Mouse (Mus musculus) embryonic facial prominence, embryonic 12.5 days (tissue): ENCODE data around the gene 4930455H04Rik. TPM values are rescaled to one million over a fixed set of nuclear protein-coding genes. Genes with fewer than 3 reads are reported as not detected.

ENCODE experiments used
- ATAC-seq: fragments of 200-750 bp; cut with Nextera tagmentation; 2 replicates; pipeline ENCODE4 v1.8.0; 2017; ENCODE audit not compliant: insufficient number of reproducible peaks, insufficient read depth, low FRiP score, low TSS enrichment
- H3K27ac ChIP-seq: fragments of 300-500 bp; sonication (generic); 2 replicates; pipeline ENCODE4 v1.5.1; 2016; ENCODE audit warnings: mild to moderate bottlenecking
- H3K27me3 ChIP-seq: fragments of 300-500 bp; sonication (generic); 2 replicates; pipeline ENCODE4 v1.6.1; 2016; ENCODE audit warnings: mild to moderate bottlenecking, moderate library complexity
- H3K36me3 ChIP-seq: fragments of 300-500 bp; sonication (generic); 2 replicates; pipeline ENCODE4 v1.6.1; 2016; ENCODE audit warnings: mild to moderate bottlenecking
- H3K4me1 ChIP-seq: fragments of 300-500 bp; sonication (generic); 2 replicates; pipeline ENCODE4 v1.6.1; 2016
- H3K4me2 ChIP-seq: fragments of 300-500 bp; sonication (generic); replicated peaks from 2 replicates; pipeline ENCODE4 v1.6.1; 2016; ENCODE audit warnings: mild to moderate bottlenecking, moderate library complexity
- H3K4me3 ChIP-seq: fragments of 300-500 bp; sonication (generic); 2 replicates; pipeline ENCODE4 v1.5.1; 2016; ENCODE audit warnings: mild to moderate bottlenecking
- H3K9ac ChIP-seq: fragments of 300-500 bp; sonication (generic); 2 replicates; pipeline ENCODE4 v1.6.1; 2016; ENCODE audit warnings: mild to moderate bottlenecking, moderate library complexity
- H3K9me3 ChIP-seq: fragments of 300-500 bp; sonication (generic); 2 replicates; pipeline ENCODE4 v1.6.1; 2016; ENCODE audit warnings: mild to moderate bottlenecking, moderate library complexity
- WGBS: fragments of 180-500 bp; shearing (Covaris S2); methylation state at CpG from one replicate; pipeline ENCODE4 v1.1.7; 2016; 5-methylcytosine and 5-hydroxymethylcytosine counted together
- polyA plus RNA-seq: library from polyadenylated mRNA; unstranded; fragments of >200 nt; fragmentation: Nextera tagmentation; extraction: Ambion mirVana; gene quantifications from 2 replicates; pipeline ENCODE4 v1.2.1, GENCODE M21; 2016

Gene 4930455H04Rik
- polyA plus RNA-seq, result not detected in 2 replicates

GRCm38 (mm10) chr3:116967967-116968366, at the start of gene 4930455H04Rik:
TSS of gene 4930455H04Rik (plus strand) at chr3:116968267.
- WGBS, result 50% methylated on average over 4 of the region's 4 CpGs
- Histone ChIP-seq H3K4me1 (0 out of 2 replicates have a peak, but pooled peaks cover 5% of the 10 kb centered on the region), H3K4me2 (peak within 1 kb of the TSS; percentile 62), H3K27ac (no peak within 1 kb of the TSS), H3K4me3 (peak within 1 kb of the TSS; percentile 39), H3K27me3 (no peaks in the 10 kb centered on the region), H3K9ac (peak within 1 kb of the TSS; percentile 38), H3K36me3 (no peaks in the 10 kb centered on the region), H3K9me3 (no peaks in the 10 kb centered on the region)
- ATAC-seq, result no peak

GRCm38 (mm10) chr3:116921535-116921934, 46.5 kb upstream of the 4930455H04Rik start:
- H3K27me3 ChIP-seq, result no peaks in the 10 kb centered on the region
- no peak overlapping the region for H3K27ac ChIP-seq
- WGBS, result 83% methylated on average over 3 of the region's 3 CpGs
- no peaks in the 10 kb centered on the region for H3K9me3 ChIP-seq
- ATAC-seq, result no peak
- no peak overlapping the region for H3K4me3 ChIP-seq
- no peak overlapping the region for H3K9ac ChIP-seq
- no peaks in the 10 kb centered on the region for H3K36me3 ChIP-seq
- H3K4me2 ChIP-seq, result no peak overlapping the region
- H3K4me1 ChIP-seq, result no peaks in the 10 kb centered on the region

- Histone ChIP-seq H3K27me3 (no peaks in the 10 kb centered on the region), H3K4me1 (no peaks in the 10 kb centered on the region), H3K9me3 (no peaks in the 10 kb centered on the region), H3K4me3 (no peak overlapping the region), H3K4me2 (no peak overlapping the region), H3K9ac (no peak overlapping the region), H3K27ac (no peak overlapping the region), H3K36me3 (no peaks in the 10 kb centered on the region)
- WGBS, result 90% methylated on average over 12 of the region's 12 CpGs
- ATAC-seq, result no peak
Measured at GRCm38 (mm10) chr3:116923042-116923441, 45.0 kb upstream of the 4930455H04Rik start.

GRCm38 (mm10) chr3:116928994-116929393, 39.1 kb upstream of the 4930455H04Rik start:
- Histone ChIP-seq H3K9ac (no peak overlapping the region), H3K4me2 (no peak overlapping the region), H3K9me3 (no peaks in the 10 kb centered on the region), H3K36me3 (no peaks in the 10 kb centered on the region), H3K4me3 (no peak overlapping the region), H3K4me1 (no peaks in the 10 kb centered on the region), H3K27me3 (no peaks in the 10 kb centered on the region), H3K27ac (no peak overlapping the region)
- 74% methylated on average over 4 of the region's 4 CpGs for WGBS
- no peak for ATAC-seq

- no peak overlapping the region for H3K27ac ChIP-seq
- WGBS, result 90% methylated on average over 1 of the region's 1 CpGs
- H3K36me3 ChIP-seq, result no peaks in the 10 kb centered on the region
- H3K27me3 ChIP-seq, result no peaks in the 10 kb centered on the region
- no peak overlapping the region for H3K9ac ChIP-seq
- H3K4me3 ChIP-seq, result no peak overlapping the region
- no peaks in the 10 kb centered on the region for H3K9me3 ChIP-seq
- no peak overlapping the region for H3K4me2 ChIP-seq
- no peak for ATAC-seq
- H3K4me1 ChIP-seq, result no peaks in the 10 kb centered on the region
Measured at GRCm38 (mm10) chr3:116933158-116933557, 34.9 kb upstream of the 4930455H04Rik start.

GRCm38 (mm10) chr3:116936934-116937691, 31.0 kb upstream of the 4930455H04Rik start:
- H3K9me3 ChIP-seq, result no peaks in the 10 kb centered on the region
- H3K4me2 ChIP-seq, result no peak overlapping the region
- no peak overlapping the region for H3K4me3 ChIP-seq
- H3K4me1 ChIP-seq, result no peaks in the 10 kb centered on the region
- no peak overlapping the region for H3K9ac ChIP-seq
- ATAC-seq, result no peak
- no peaks in the 10 kb centered on the region for H3K36me3 ChIP-seq
- no peak overlapping the region for H3K27ac ChIP-seq
- no peaks in the 10 kb centered on the region for H3K27me3 ChIP-seq
- WGBS, result 61% methylated on average over 4 of the region's 4 CpGs

GRCm38 (mm10) chr3:116940804-116941558, 27.1 kb upstream of the 4930455H04Rik start:
- Histone ChIP-seq H3K4me1 (no peaks in the 10 kb centered on the region), H3K4me2 (no peak overlapping the region), H3K27me3 (no peaks in the 10 kb centered on the region), H3K27ac (no peak overlapping the region), H3K9ac (no peak overlapping the region), H3K4me3 (no peak overlapping the region), H3K9me3 (no peaks in the 10 kb centered on the region), H3K36me3 (no peaks in the 10 kb centered on the region)
- ATAC-seq, result no peak
- WGBS, result 76% methylated on average over 10 of the region's 10 CpGs

- H3K4me1 ChIP-seq, result no peaks in the 10 kb centered on the region
- H3K4me3 ChIP-seq, result no peak overlapping the region
- no peaks in the 10 kb centered on the region for H3K36me3 ChIP-seq
- H3K27ac ChIP-seq, result no peak overlapping the region
- H3K9ac ChIP-seq, result no peak overlapping the region
- ATAC-seq, result no peak
- no peaks in the 10 kb centered on the region for H3K9me3 ChIP-seq
- H3K27me3 ChIP-seq, result no peaks in the 10 kb centered on the region
- WGBS, result 93% methylated on average over 1 of the region's 1 CpGs
- H3K4me2 ChIP-seq, result no peak overlapping the region
Measured at GRCm38 (mm10) chr3:116941559-116942117, 26.4 kb upstream of the 4930455H04Rik start.

- ATAC-seq, result no peak
- Histone ChIP-seq H3K27ac (no peak overlapping the region), H3K36me3 (no peaks in the 10 kb centered on the region), H3K27me3 (no peaks in the 10 kb centered on the region), H3K4me3 (no peak overlapping the region), H3K9me3 (no peaks in the 10 kb centered on the region), H3K4me1 (no peaks in the 10 kb centered on the region), H3K9ac (no peak overlapping the region), H3K4me2 (no peak overlapping the region)
- 77% methylated on average over 6 of the region's 6 CpGs for WGBS
Measured at GRCm38 (mm10) chr3:116942751-116943150, 25.3 kb upstream of the 4930455H04Rik start.

- no peak overlapping the region for H3K9ac ChIP-seq
- no peak overlapping the region for H3K27ac ChIP-seq
- 90% methylated on average over 4 of the region's 4 CpGs for WGBS
- ATAC-seq, result no peak
- no peaks in the 10 kb centered on the region for H3K4me1 ChIP-seq
- no peaks in the 10 kb centered on the region for H3K9me3 ChIP-seq
- no peak overlapping the region for H3K4me3 ChIP-seq
- no peak overlapping the region for H3K4me2 ChIP-seq
- no peaks in the 10 kb centered on the region for H3K27me3 ChIP-seq
- no peaks in the 10 kb centered on the region for H3K36me3 ChIP-seq
Measured at GRCm38 (mm10) chr3:116943422-116943821, 24.6 kb upstream of the 4930455H04Rik start.

- Histone ChIP-seq H3K27ac (no peak overlapping the region), H3K4me1 (no peaks in the 10 kb centered on the region), H3K9ac (no peak overlapping the region), H3K27me3 (no peaks in the 10 kb centered on the region), H3K4me2 (no peak overlapping the region), H3K9me3 (no peaks in the 10 kb centered on the region), H3K36me3 (no peaks in the 10 kb centered on the region), H3K4me3 (no peak overlapping the region)
- WGBS, result 89% methylated on average over 4 of the region's 4 CpGs
- ATAC-seq, result no peak
Measured at GRCm38 (mm10) chr3:116946476-116946875, 21.6 kb upstream of the 4930455H04Rik start.

- H3K27me3 ChIP-seq, result no peaks in the 10 kb centered on the region
- H3K4me1 ChIP-seq, result no peaks in the 10 kb centered on the region
- H3K9ac ChIP-seq, result no peak overlapping the region
- WGBS, result 81% methylated on average over 6 of the region's 6 CpGs
- no peaks in the 10 kb centered on the region for H3K9me3 ChIP-seq
- ATAC-seq, result no peak
- no peak overlapping the region for H3K27ac ChIP-seq
- H3K4me3 ChIP-seq, result no peak overlapping the region
- H3K36me3 ChIP-seq, result no peaks in the 10 kb centered on the region
- no peak overlapping the region for H3K4me2 ChIP-seq
Measured at GRCm38 (mm10) chr3:116950665-116951115, 17.4 kb upstream of the 4930455H04Rik start.
